Mouse (Mus musculus): ENCODE results near the gene Kcnt1. TPM values are rescaled to one million over a fixed set of nuclear protein-coding genes. Genes with fewer than 3 reads are reported as not detected.

Kcnt1 gene
- polyA plus RNA-seq, 1 experiment from 2014 or later = 20.7 TPM

GRCm38 (mm10) chr2:25850330-25850729 lies 13.2 kb upstream of the Kcnt1 start:
- WGBS = 14% methylated on average over 4 of the region's 4 CpGs
- Histone ChIP-seq H3K27me3 (replicated peaks) (no peaks in the 10 kb centered on the region), H3K36me3 (replicated peaks) (no peaks in the 10 kb centered on the region), H3K4me2 (no peak overlapping the region), H3K4me3 (no peak overlapping the region), H3K4me1 (no peaks in the 10 kb centered on the region), H3K9ac (no peak overlapping the region), H3K9me3 (no peaks in the 10 kb centered on the region), H3K27ac (no peak overlapping the region)
- no peak for ATAC-seq (replicated peaks)

DNA sequence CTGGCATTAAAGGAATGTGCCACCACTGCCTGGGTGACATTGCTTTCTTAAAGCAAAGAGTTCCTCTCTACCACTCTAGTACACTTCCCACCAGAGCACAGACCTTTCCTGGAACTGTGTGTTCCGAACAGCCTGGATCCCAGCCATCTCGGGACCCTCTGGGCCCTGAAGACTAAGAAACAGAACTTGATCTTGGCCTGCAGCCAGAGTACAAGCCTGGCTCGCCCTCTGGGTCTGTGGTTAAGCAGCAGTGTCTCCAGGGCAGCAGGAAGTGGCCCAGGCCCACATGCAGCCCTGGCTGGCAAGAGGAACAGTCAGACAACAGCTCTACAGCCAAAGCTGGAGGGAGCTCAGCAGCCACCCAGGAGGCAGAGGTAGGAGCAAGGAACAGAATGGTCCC lies 10.9 kb upstream of the Kcnt1 start:
- Histone ChIP-seq H3K36me3 (replicated peaks) (no peaks in the 10 kb centered on the region), H3K27ac (no peak overlapping the region), H3K4me3 (no peak overlapping the region), H3K9ac (no peak overlapping the region), H3K27me3 (replicated peaks) (no peaks in the 10 kb centered on the region), H3K4me1 (no peaks in the 10 kb centered on the region), H3K4me2 (no peak overlapping the region), H3K9me3 (no peaks in the 10 kb centered on the region)
- 52% methylated on average over 3 of the region's 3 CpGs for WGBS
- no peak for ATAC-seq (replicated peaks)

DNA sequence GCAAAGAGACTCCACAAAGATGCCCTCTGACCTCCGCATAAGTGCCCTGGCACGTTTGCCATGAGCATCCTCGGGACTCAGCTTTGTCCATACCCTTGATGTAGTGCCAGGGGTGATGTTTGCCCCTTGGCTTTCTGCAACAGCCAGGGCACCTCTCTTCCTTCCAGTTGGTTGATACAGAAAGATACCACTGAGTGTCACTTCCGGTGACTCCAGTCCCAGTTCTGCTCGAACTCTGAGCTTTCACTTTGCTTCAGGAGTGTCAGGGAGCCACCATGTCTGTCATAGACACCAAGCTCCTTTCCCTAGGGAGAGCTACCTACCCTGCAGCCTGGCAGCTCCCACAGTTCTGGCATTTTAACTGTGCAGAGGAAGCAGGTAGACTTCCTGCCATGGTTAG lies 9.5 kb upstream of the Kcnt1 start:
- Histone ChIP-seq H3K4me3 (no peak overlapping the region), H3K4me2 (no peak overlapping the region), H3K9ac (no peak overlapping the region), H3K27ac (no peak overlapping the region), H3K4me1 (no peaks in the 10 kb centered on the region), H3K9me3 (no peaks in the 10 kb centered on the region), H3K27me3 (replicated peaks) (no peaks in the 10 kb centered on the region), H3K36me3 (replicated peaks) (no peaks in the 10 kb centered on the region)
- WGBS = 76% methylated on average over 5 of the region's 5 CpGs
- ATAC-seq (replicated peaks) = no peak

DNA sequence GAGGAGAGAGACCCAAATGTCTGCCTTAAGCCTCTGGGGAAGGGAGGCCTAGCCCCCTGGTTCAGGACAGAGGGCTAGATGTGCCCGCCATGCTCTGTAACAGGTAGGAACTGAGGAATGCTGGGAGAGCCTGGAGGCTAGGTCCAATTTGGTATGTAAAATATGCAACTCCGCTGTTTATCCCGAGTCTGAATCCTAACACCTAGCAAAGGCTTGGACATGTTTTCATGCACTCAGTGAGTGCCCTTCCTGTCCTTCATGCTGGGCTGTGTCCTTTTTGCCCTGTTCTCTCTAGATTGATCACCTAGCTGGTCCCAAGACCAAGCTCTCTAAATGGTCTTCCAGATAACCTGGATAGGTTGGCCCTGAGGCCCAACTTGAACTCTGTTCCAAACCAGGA lies 3.6 kb upstream of the Kcnt1 start:
- Histone ChIP-seq H3K27ac (no peak overlapping the region), H3K27me3 (replicated peaks) (peaks cover 9% of the 10 kb centered on the region; the same call in 1 of the 2 replicates), H3K36me3 (replicated peaks) (no peaks in the 10 kb centered on the region), H3K4me3 (no peak overlapping the region), H3K4me1 (peaks cover 16% of the 10 kb centered on the region), H3K9ac (no peak overlapping the region), H3K4me2 (no peak overlapping the region), H3K9me3 (no peaks in the 10 kb centered on the region)
- 84% methylated on average over 3 of the region's 3 CpGs for WGBS
- ATAC-seq (replicated peaks) = no peak

DNA sequence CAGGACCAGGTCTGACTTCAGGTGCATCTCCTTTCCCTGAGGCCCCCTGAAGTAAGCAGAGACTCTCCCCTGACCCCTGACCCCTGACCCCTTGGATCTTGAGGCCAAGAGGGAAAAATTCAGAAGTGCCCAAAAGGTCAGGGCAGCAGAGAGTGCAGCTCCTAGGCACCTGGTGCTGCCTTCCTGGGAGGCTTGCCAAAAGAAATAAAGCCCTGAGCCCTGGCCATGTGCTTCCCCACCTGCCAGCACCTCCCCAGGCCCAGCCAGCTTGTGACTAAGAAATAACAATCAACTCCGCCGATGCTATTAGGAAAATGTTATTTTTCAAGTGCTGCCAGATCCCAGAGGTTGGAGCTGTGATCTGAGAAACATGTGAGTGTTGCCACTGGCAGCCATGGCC lies 1.5 kb upstream of the Kcnt1 start:
- H3K4me3 ChIP-seq = no peak overlapping the region
- peaks cover 16% of the 10 kb centered on the region for H3K4me1 ChIP-seq
- no peak overlapping the region for H3K4me2 ChIP-seq
- H3K9me3 ChIP-seq = no peaks in the 10 kb centered on the region
- H3K27me3 ChIP-seq (replicated peaks) = peaks cover 13% of the 10 kb centered on the region
- no peak overlapping the region for H3K27ac ChIP-seq
- H3K9ac ChIP-seq = no peak overlapping the region
- 79% methylated on average over 2 of the region's 2 CpGs for WGBS
- ATAC-seq (replicated peaks) = no peak
- H3K36me3 ChIP-seq (replicated peaks) = no peaks in the 10 kb centered on the region

DNA sequence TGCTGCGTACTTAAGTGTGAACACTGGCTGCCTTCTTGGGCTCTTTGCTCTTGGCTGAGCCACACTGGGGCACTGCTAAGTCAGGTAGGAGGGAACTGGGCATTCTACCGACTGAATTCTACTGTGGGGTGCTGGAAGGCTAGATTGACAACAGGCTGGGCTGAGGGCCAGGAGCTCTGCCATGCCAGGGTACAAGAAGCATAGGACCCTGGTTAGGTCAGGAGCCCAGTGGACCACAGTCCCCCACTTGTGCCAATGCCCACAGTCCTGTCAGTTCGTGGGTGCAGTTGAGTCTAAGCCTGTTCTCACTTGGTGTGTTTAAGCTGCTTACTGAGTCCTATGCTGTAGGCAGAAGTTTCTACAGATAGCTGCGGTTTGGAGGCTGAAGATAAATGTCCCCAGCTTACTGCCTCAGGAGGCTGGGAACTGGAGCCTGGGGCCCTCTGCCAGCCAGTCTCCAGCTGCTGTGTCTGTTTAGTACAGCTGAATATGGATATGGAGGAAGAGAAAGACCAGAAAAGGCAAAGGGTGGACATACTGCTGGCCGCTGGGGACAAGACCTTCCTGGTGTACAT lies 751 bp upstream of the Kcnt1 start:
- H3K27ac ChIP-seq = no peak overlapping the region
- H3K4me3 ChIP-seq = peak overlapping the region; percentile 51; the same call in 1 of the 2 replicates
- ATAC-seq (replicated peaks) = no peak
- H3K4me2 ChIP-seq = peak overlapping the region; percentile 90; the same call in 1 of the 2 replicates
- WGBS = 52% methylated on average over 5 of the region's 5 CpGs
- no peaks in the 10 kb centered on the region for H3K9me3 ChIP-seq
- H3K36me3 ChIP-seq (replicated peaks) = no peaks in the 10 kb centered on the region
- H3K9ac ChIP-seq = no peak overlapping the region
- peaks cover 13% of the 10 kb centered on the region for H3K27me3 ChIP-seq (replicated peaks)
- H3K4me1 ChIP-seq = peaks cover 16% of the 10 kb centered on the region

DNA sequence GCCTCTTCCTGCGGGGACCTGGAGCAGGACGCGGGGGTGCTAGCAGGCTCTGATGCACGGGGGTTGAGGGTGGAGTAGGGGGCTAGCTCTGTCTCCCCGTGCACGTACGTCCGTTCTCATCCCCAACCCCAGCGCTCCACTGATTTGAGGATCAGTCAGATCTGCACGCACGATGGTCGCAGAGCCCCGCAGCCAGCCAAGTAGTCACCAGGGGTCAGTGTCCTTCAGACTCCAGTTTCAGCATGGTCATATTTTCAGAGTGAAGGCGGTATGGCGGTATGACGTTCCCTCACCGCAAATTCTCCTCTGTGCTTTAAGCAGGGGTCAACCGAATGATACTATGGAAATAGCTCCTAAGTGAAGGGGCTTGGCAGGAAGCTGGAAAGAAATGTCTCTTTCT lies 696 bp downstream of the Kcnt1 start:
- H3K9me3 ChIP-seq = no peaks in the 10 kb centered on the region
- H3K9ac ChIP-seq = peak overlapping the region; percentile 31; the same call in 1 of the 2 replicates
- peak overlapping the region; percentile 90 for H3K4me2 ChIP-seq
- no peaks in the 10 kb centered on the region for H3K36me3 ChIP-seq (replicated peaks)
- peak overlapping the region; percentile 51 for H3K4me3 ChIP-seq
- peaks cover 13% of the 10 kb centered on the region for H3K27me3 ChIP-seq (replicated peaks)
- 4% methylated on average over 18 of the region's 18 CpGs for WGBS
- no peak overlapping the region for H3K27ac ChIP-seq
- no peak for ATAC-seq (replicated peaks)
- peaks cover 16% of the 10 kb centered on the region for H3K4me1 ChIP-seq

- Histone ChIP-seq H3K27ac (no peak overlapping the region), H3K27me3 (replicated peaks) (peaks cover 13% of the 10 kb centered on the region), H3K36me3 (replicated peaks) (no peaks in the 10 kb centered on the region), H3K4me1 (peaks cover 16% of the 10 kb centered on the region), H3K4me3 (no peak overlapping the region), H3K9me3 (no peaks in the 10 kb centered on the region), H3K4me2 (0 out of 2 replicates have a peak overlapping the region, but pooled peaks have one; percentile 1), H3K9ac (no peak overlapping the region)
- 12% methylated on average over 4 of the region's 4 CpGs for WGBS
- 0 out of 2 replicates have a peak, but pooled peaks have one; percentile 49 for ATAC-seq (replicated peaks)
Observed at GRCm38 (mm10) chr2:25865412-25865811, 1.9 kb downstream of the Kcnt1 start.

GRCm38 (mm10) chr2:25866656-25867055 lies 3.1 kb downstream of the Kcnt1 start:
- no peak overlapping the region for H3K4me2 ChIP-seq
- no peak overlapping the region for H3K9ac ChIP-seq
- no peaks in the 10 kb centered on the region for H3K36me3 ChIP-seq (replicated peaks)
- H3K27me3 ChIP-seq (replicated peaks) = peaks cover 13% of the 10 kb centered on the region
- H3K4me1 ChIP-seq = peaks cover 16% of the 10 kb centered on the region
- H3K4me3 ChIP-seq = no peak overlapping the region
- H3K27ac ChIP-seq = no peak overlapping the region
- no peaks in the 10 kb centered on the region for H3K9me3 ChIP-seq
- WGBS = 64% methylated on average over 5 of the region's 5 CpGs
- no peak for ATAC-seq (replicated peaks)

GRCm38 (mm10) chr2:25877250-25877735 lies 13.8 kb downstream of the Kcnt1 start:
- Histone ChIP-seq H3K27me3 (replicated peaks) (no peaks in the 10 kb centered on the region), H3K27ac (no peak overlapping the region), H3K36me3 (replicated peaks) (no peaks in the 10 kb centered on the region), H3K4me2 (peak overlapping the region; percentile 81), H3K4me1 (peaks cover 11% of the 10 kb centered on the region; the same call in 1 of the 2 replicates), H3K4me3 (peak overlapping the region; percentile 63), H3K9ac (peak overlapping the region; percentile 70), H3K9me3 (no peaks in the 10 kb centered on the region)
- WGBS = 17% methylated on average over 7 of the region's 7 CpGs
- peak; percentile 24; the same call in 1 of the 2 replicates for ATAC-seq (replicated peaks)

- H3K4me2 ChIP-seq = peak overlapping the region; percentile 81
- H3K27me3 ChIP-seq (replicated peaks) = no peaks in the 10 kb centered on the region
- no peaks in the 10 kb centered on the region for H3K9me3 ChIP-seq
- ATAC-seq (replicated peaks) = peak; percentile 87
- H3K9ac ChIP-seq = peak overlapping the region; percentile 70
- H3K4me1 ChIP-seq = peaks cover 11% of the 10 kb centered on the region; the same call in 1 of the 2 replicates
- H3K27ac ChIP-seq = 0 out of 2 replicates have a peak overlapping the region, but pooled peaks have one; percentile 31
- no peaks in the 10 kb centered on the region for H3K36me3 ChIP-seq (replicated peaks)
- 2% methylated on average over 49 of the region's 49 CpGs for WGBS
- peak overlapping the region; percentile 63 for H3K4me3 ChIP-seq
Observed at GRCm38 (mm10) chr2:25877736-25878268, 14.3 kb downstream of the Kcnt1 start.

- H3K4me3 ChIP-seq = peak overlapping the region; percentile 63
- WGBS = 85% methylated on average over 2 of the region's 2 CpGs
Observed at GRCm38 (mm10) chr2:25878516-25878915, 15.0 kb downstream of the Kcnt1 start.

More at GRCm38 (mm10) chr2:25878516-25878915, 15.0 kb downstream of the Kcnt1 start:
- ATAC-seq (replicated peaks) = no peak
- peak overlapping the region; percentile 70; the same call in 1 of the 2 replicates for H3K9ac ChIP-seq
- no peaks in the 10 kb centered on the region for H3K9me3 ChIP-seq
- H3K27me3 ChIP-seq (replicated peaks) = no peaks in the 10 kb centered on the region
- H3K27ac ChIP-seq = no peak overlapping the region
- H3K4me1 ChIP-seq = peaks cover 11% of the 10 kb centered on the region; the same call in 1 of the 2 replicates
- H3K4me2 ChIP-seq = peak overlapping the region; percentile 81
- H3K36me3 ChIP-seq (replicated peaks) = no peaks in the 10 kb centered on the region
